ENCODE assay signal across 7 mouse cellular contexts in the genomic region with DNA sequence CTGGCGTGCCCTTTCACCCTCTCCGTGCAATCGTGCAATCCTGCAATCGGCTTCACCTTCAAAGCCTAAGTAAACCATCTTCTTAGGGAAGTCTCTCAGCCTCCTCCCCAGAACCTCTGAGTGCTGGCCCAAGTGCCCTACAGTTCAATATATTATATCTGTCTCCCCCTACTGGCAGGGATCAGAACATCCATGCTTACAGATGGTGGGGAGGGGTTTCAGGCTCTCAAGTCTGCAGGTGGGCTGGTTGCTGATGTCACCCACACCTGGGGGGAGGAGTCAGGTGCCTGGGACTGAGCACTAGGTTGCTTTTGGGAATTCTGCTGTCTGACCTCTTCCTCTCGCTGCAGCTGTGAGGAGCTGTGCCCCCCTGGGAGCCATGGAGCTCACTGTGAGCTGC.
A peak's percentile ranks its signal among the peaks of the same experiment; 100 is the strongest.
DNase-seq lines count a peak whose midpoint lies in the region; ATAC-seq lines count a peak whose summit lies in the region.

No protein-coding gene starts in this region.

- H3K4me1 ChIP-seq in midbrain, embryonic 11.5 days (ENCODE audit: control insufficient read depth, insufficient read depth, low read length): peaks cover 4% of the 10 kb centered on the region; the same call in 1 of the 2 replicates
- H3K4me1 ChIP-seq in midbrain, embryonic 16.5 days (ENCODE audit: control insufficient read depth, insufficient read depth, low read length): peaks cover 22% of the 10 kb centered on the region
- H3K4me1 ChIP-seq in hindbrain, embryonic 15.5 days (replicated peaks): peaks cover 31% of the 10 kb centered on the region
- H3K4me1 ChIP-seq in limb, embryonic 10.5 days: peaks cover 27% of the 10 kb centered on the region

- no peak overlapping the region for H3K4me2 ChIP-seq in midbrain, embryonic 11.5 days
- H3K4me2 ChIP-seq in midbrain, embryonic 16.5 days (ENCODE audit: low read length): no peak overlapping the region
- H3K4me2 ChIP-seq in hindbrain, embryonic 15.5 days: no peak overlapping the region

- peaks cover 6% of the 10 kb centered on the region; the same call in 1 of the 2 replicates for H3K27me3 ChIP-seq in midbrain, embryonic 11.5 days (ENCODE audit: control insufficient read depth, insufficient read depth, low read length)
- H3K27me3 ChIP-seq in midbrain, embryonic 16.5 days (ENCODE audit: control insufficient read depth, insufficient read depth, low read depth, low read length): peaks cover 4% of the 10 kb centered on the region; the same call in 1 of the 2 replicates
- no peaks in the 10 kb centered on the region for H3K27me3 ChIP-seq in hindbrain, embryonic 15.5 days
- peaks cover 76% of the 10 kb centered on the region for H3K27me3 ChIP-seq in limb, embryonic 10.5 days (ENCODE audit: low read depth, poor library complexity, severe bottlenecking)

- ATAC-seq in midbrain, embryonic 11.5 days (ENCODE audit: low FRiP score): no peak
- ATAC-seq in midbrain, embryonic 16.5 days: no peak
- ATAC-seq in hindbrain, embryonic 15.5 days (ENCODE audit: low FRiP score, low read depth): peak; percentile 13; the same call in 1 of the 2 replicates

- peak; percentile 90 for DNase-seq in midbrain, embryonic 11.5 days (ENCODE audit: low spot score, missing footprints)
- peak; percentile 58 for DNase-seq in adrenal gland, postnatal 10 days
- peak; percentile 84 for DNase-seq in embryo, embryonic 10.5 days (ENCODE audit: low spot score)
- DNase-seq in limb, embryonic 10.5 days (ENCODE audit: low spot score): peak; percentile 59
- peak; percentile 25 for DNase-seq in right cerebral cortex, postnatal 14 days

- H3K36me3 ChIP-seq in midbrain, embryonic 11.5 days (ENCODE audit: control insufficient read depth, insufficient read depth, low read length): no peaks in the 10 kb centered on the region
- H3K36me3 ChIP-seq in midbrain, embryonic 16.5 days (ENCODE audit: control insufficient read depth, insufficient read depth, low read length): no peaks in the 10 kb centered on the region
- H3K36me3 ChIP-seq in hindbrain, embryonic 15.5 days: no peaks in the 10 kb centered on the region
- no peaks in the 10 kb centered on the region for H3K36me3 ChIP-seq in limb, embryonic 10.5 days

- H3K27ac ChIP-seq in midbrain, embryonic 11.5 days (ENCODE audit: low read depth, low read length): no peak overlapping the region
- H3K27ac ChIP-seq in midbrain, embryonic 16.5 days (ENCODE audit: low read length): no peak overlapping the region
- H3K27ac ChIP-seq in hindbrain, embryonic 15.5 days (replicated peaks): no peak overlapping the region
- no peak overlapping the region for H3K27ac ChIP-seq in limb, embryonic 10.5 days

- 15% methylated on average over 5 of the region's 5 CpGs for WGBS in midbrain, embryonic 11.5 days
- 10% methylated on average over 5 of the region's 5 CpGs for WGBS in midbrain, embryonic 16.5 days
- WGBS in hindbrain, embryonic 15.5 days: 15% methylated on average over 5 of the region's 5 CpGs
- WGBS in limb, embryonic 10.5 days: 7% methylated on average over 5 of the region's 5 CpGs

- no peaks in the 10 kb centered on the region for H3K9me3 ChIP-seq in midbrain, embryonic 11.5 days (ENCODE audit: control insufficient read depth, low read length)
- no peaks in the 10 kb centered on the region for H3K9me3 ChIP-seq in midbrain, embryonic 16.5 days (replicated peaks; ENCODE audit: control insufficient read depth, low read length, poor library complexity, severe bottlenecking)
- H3K9me3 ChIP-seq in hindbrain, embryonic 15.5 days: no peaks in the 10 kb centered on the region
- no peaks in the 10 kb centered on the region for H3K9me3 ChIP-seq in limb, embryonic 10.5 days (replicated peaks)

- no peak overlapping the region for H3K4me3 ChIP-seq in midbrain, embryonic 11.5 days (ENCODE audit: low read depth, low read length)
- no peak overlapping the region for H3K4me3 ChIP-seq in midbrain, embryonic 16.5 days (ENCODE audit: low read depth, low read length)
- H3K4me3 ChIP-seq in hindbrain, embryonic 15.5 days: no peak overlapping the region
- H3K4me3 ChIP-seq in limb, embryonic 10.5 days: no peak overlapping the region

- H3K9ac ChIP-seq in midbrain, embryonic 11.5 days (ENCODE audit: low read length): no peak overlapping the region
- no peak overlapping the region for H3K9ac ChIP-seq in midbrain, embryonic 16.5 days (ENCODE audit: low read depth, low read length)
- H3K9ac ChIP-seq in hindbrain, embryonic 15.5 days: no peak overlapping the region

Comparison
In these comparisons a context has a peak if more than half of its experiments do, and no peak if none do; other contexts are left out.
1. DNase-seq: peak in every context shown above with its lines; median percentile 90 in midbrain, embryonic 11.5 days; 84 in embryo, embryonic 10.5 days; 59 in limb, embryonic 10.5 days; 58 in adrenal gland, postnatal 10 days; 25 in right cerebral cortex, postnatal 14 days.